Mouse (Mus musculus) gastrocnemius, postnatal 10 days (tissue): ENCODE data around the gene Rhbdl1. TPM values are rescaled to one million over a fixed set of nuclear protein-coding genes. Genes with fewer than 3 reads are reported as not detected.

Experiments
- DNase-seq: peaks from one replicate; pipeline ENCODE4 v3.0.0; 2021; ENCODE audit warnings: mixed read lengths
- total RNA-seq, 2 experiments: library from RNA; stranded (reverse); gene quantifications; 2 replicates each; pipeline ENCODE4 v1.2.3; 2021

The Rhbdl1 gene
- total RNA-seq, 2 experiments from 2014 or later: 9.8 to 10.9 TPM

DNA sequence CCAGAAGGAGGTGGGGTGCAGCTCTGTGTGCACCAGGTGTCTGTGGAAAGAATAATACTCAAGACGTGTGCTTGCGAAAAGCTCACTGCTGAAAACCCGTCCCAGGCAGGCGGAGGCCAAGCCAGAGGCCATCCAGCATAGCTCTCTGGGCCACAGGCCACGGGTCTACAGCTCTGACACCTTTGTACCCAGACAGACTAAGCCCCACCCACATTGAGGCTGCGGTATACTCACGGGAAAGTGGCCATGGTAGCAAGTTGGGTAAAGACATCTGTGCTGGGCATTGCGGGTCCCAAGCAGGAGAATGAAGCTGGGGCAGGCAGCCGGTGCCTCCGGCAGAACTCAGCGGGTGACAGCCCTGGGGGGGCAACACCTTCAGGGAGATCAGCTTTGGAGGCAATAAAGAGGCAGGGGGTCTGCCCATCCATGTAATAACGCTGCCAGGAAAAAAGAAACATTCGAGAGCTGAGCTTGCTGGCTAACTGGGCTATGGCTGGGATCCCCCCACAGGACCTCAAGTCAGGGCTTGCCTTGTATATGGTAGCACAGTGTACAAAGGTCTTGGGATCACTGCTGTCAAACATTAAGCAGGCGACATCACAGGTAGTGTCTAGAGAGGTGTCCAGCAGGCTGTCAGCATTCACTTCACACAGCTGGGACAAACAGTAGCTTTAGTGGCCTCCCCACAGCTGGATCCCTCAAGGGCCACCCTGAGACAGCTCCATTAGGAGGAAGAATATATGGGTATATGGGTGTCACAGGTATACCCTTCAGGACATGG lies 2.5 kb upstream of the Rhbdl1 start:
- DNase-seq: no peak

- DNase-seq: no peak
Measured at GRCm38 (mm10) chr17:25838904-25839303, 1.8 kb upstream of the Rhbdl1 start.

DNA sequence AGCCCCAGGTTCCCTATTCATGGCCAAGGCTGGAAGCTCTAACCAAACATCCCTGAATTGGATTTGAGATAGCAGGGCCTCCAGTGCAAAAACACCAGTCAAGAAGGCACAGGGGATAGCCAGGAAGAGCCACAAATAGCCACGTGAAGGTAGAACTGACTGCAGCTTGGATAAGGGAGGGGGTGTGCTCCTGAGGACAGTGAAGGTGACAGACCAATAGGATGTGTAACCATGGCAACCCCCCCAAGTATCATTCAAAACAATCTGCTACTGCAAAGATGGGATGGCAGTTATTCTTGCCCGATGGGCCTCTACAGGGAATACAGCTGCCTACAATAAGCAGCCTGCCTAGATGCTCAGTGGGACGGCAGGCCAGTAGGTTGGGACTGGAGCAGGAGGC lies 438 bp upstream of the Rhbdl1 start:
- no peak for DNase-seq

- DNase-seq: no peak
Measured at GRCm38 (mm10) chr17:25836397-25837075, 559 bp downstream of the Rhbdl1 start.

GRCm38 (mm10) chr17:25835816-25836215 lies 1.3 kb downstream of the Rhbdl1 start:
- no peak for DNase-seq

GRCm38 (mm10) chr17:25835301-25835700 lies 1.8 kb downstream of the Rhbdl1 start:
- DNase-seq: no peak

- no peak for DNase-seq
Measured at GRCm38 (mm10) chr17:25834595-25835222, 2.4 kb downstream of the Rhbdl1 start.

DNA sequence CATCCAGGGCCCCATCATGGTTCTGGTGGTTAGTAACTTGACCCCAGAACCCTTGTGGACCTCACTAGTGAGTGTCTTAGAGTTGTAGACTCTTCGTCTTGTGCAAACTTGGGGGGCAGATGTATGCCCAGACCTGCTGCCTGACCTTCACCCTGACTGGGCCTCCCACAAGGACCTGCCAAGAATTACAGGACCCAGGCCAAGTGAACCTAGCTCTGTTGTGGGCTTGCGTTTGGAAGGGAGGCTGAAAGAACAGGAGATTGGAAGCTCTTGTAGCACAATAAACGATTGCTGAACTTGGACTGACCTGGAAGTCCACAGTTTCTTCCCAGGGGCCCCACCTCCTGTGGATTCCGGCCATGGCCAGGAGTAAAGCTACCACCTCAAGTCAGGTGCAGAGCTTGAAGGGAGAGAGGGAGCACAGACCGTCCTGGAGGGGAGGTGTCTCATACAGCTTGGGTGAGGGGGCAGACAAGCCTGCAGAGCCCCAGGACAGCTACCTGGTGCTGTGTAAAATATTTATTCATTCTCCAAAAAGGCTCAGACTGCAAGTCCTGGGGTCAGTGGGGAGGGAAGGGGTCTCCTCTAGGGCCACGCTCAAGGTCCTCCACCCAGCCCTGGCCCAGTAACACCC lies 3.0 kb downstream of the Rhbdl1 start:
- DNase-seq: no peak

- DNase-seq: peak; percentile 93
Measured at GRCm38 (mm10) chr17:25833291-25833663, 3.8 kb downstream of the Rhbdl1 start, which contains the start of gene Stub1. Gene Stub1, minus strand, starts transcription at chr17:25833404.

GRCm38 (mm10) chr17:25832436-25833290 lies 4.4 kb downstream of the Rhbdl1 start:
- DNase-seq: peak; percentile 100

DNA sequence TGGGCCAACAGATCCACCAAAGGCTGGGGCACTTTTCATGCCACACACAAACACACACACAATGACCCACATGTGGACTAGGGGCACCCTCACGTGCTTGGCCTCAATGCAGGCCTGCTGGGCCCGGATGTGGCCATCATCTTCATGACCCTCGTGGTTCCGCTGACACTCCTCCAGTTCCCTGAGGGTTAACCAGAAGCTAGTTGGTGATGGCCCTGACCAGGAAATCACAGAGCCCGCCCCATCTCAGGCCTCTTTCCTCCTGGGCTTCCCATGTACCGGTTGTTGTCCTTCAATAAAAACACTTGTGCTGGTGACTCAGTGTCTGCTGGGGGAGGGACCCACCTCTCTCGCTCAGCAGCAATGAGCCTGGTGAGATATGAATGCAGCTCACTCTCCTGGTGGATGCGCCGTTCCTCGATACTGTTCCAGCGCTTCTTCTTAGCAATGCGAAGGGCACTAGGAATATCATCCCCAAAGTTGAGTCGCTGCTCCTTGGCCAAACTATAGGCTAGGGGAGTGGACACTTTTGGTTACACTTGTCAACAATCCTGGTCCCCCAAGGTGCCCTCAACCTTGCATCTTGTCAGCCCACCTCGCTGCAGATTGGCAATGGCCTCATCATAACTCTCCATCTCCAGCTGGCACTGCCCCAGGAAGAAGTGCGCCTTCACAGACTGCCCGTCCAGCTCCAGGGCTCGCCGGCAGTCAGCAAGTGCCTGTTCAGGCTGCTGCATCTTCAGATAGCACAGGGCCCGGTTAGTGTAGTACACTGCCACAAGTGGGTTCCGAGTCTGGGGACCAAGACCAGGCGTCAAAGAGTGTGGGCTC lies 5.4 kb downstream of the Rhbdl1 start:
- DNase-seq: peak; percentile 48

GRCm38 (mm10) chr17:25830806-25831431 lies 6.2 kb downstream of the Rhbdl1 start:
- no peak for DNase-seq

DNA sequence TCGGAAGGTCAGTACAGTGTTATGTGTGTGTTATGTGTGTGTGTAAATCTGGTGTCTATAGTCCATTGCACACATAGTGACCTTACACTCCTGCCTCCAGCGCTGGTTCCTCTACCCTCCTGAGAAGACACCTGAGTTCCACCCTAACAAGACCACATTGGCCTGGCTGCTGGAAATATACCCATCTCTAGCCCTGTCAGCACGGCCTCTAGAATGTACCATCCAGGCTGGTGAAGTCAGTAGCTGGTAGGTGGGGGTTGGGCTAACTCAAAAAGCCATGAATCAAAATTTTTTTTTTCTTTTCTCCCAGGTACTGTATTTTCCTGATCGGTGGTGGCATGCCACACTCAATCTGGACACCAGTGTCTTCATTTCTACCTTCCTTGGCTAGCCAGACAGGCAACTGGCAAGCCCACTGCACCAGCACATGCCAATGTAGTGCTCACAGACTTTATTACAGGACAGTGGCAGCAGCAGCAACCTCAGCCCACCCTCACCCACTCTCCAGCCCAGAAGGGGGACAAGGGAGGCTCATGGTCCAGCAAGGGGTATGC lies 6.8 kb downstream of the Rhbdl1 start:
- DNase-seq: no peak

- no peak for DNase-seq
Measured at GRCm38 (mm10) chr17:25829558-25830017, 7.5 kb downstream of the Rhbdl1 start.

GRCm38 (mm10) chr17:25828712-25829557 lies 8.2 kb downstream of the Rhbdl1 start, which contains the start of gene Jmjd8:
Gene Jmjd8, plus strand, starts transcription at chr17:25828867.
- DNase-seq: peak; percentile 69

- no peak for DNase-seq
Measured at GRCm38 (mm10) chr17:25828223-25828594, 8.9 kb downstream of the Rhbdl1 start.

DNA sequence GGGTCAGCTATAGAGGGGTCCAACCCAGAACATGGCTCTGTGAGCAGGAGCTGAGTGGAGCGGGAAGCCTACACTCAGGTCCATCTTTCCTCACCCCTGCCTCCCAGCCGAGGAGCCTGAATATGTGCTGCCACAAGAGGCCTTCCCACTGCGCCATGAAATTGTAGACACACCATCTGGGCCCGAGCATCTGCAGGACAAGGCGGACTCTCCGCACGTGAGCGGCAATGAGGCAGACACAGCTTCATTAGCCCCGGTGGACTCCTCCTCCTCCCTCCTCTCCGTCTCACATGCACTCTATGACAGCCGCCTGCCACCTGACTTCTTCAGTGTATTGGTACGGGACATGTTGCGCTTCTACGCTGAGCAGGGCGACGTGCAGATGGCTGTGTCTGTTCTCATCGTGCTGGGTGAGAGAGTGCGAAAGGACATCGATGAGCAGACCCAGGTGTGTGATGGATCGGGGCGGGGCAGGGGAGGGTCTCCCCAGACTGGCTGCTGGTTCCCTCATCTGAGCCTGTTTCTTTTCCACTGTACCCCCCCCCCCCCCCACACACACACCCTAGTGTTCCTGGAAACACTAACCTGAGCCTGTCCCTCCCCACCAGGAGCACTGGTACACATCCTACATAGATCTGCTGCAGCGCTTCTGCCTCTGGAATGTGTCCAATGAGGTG lies 9.4 kb downstream of the Rhbdl1 start:
- DNase-seq: no peak

- no peak for DNase-seq
Measured at GRCm38 (mm10) chr17:25827011-25827410, 10.1 kb downstream of the Rhbdl1 start.
